Mouse (Mus musculus): ENCODE measurements around the gene Lsamp.

DNA sequence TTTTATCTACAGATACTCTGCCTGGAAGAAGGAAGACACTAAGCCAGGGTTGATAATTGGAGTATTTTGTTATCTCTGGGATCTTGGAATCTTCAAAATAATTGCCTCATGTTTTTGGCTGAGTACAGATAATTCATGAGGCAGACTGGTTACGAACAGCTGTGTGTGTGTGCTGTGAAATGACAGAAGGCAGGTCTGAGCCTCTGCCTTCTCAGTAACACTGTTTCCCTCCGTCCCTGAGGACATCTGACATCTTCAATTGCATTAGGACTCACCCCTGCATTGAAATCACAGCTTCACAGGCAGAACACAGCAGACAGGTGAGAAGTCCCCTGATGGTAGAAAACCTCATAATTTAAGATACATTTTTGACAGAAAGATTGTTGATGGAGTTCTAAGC lies 323.5 kb downstream of the Lsamp start:
- TF ChIP-seq EP300 (IDR thresholded peaks at IDR 0.05; ENCODE audit: insufficient read depth, low read depth, low read length) (no peak), POLR2A (IDR thresholded peaks at IDR 0.05; ENCODE audit: insufficient read depth, low read depth, low read length) (no peak)
